Mouse (Mus musculus): ENCODE data around the gene Dctpp1.
"Not testable (repeated sequence)": the region's sequence is repeated elsewhere in the genome, so short reads cannot be mapped to it uniquely, and the experiment has no call there.

The Dctpp1 gene

DNA sequence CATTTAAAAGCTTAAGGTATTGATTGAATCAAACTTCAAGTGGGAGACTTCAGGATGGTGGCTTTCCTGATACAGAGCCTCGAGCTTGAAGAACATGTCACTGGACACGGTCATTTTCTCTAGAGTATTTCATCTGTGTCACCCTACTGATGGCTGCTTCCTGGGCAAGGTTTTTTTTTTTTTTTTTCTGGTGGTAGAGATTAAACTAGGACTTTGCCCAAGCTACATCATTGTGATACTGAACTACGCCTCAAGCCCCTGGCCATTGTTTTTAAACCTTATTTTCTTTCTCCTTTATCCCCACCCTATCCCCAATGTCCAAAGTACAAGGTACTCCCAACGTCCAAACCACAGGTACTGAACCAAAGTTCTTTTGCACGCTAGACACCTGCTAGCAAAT lies 10.2 kb upstream of the Dctpp1 start:
- DNase-seq (ENCODE audit: low read depth, low spot score): no peak

DNA sequence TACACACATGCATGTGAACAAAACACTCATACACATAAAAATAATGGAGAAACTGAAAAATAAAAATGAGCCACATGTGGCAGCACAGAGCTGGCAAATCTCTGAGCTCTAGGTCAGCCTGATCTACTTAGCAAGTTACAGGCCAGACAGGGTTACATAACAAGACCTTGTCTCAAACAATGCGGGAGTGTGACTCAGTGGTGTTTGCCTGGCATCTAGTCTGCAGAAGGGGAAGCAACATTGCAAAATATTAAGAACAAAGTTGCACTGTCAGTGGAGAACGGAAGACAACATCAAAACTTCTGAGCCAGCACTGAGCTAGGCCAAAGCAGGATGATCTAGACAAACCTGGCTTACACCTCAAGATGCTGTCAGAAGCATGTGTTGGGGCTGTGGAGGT lies 9.7 kb upstream of the Dctpp1 start:
- DNase-seq (ENCODE audit: low read depth, low spot score): no peak

GRCm38 (mm10) chr7:127263526-127263925 lies 3.0 kb upstream of the Dctpp1 start:
- no peak for DNase-seq (ENCODE audit: low read depth, low spot score)

DNA sequence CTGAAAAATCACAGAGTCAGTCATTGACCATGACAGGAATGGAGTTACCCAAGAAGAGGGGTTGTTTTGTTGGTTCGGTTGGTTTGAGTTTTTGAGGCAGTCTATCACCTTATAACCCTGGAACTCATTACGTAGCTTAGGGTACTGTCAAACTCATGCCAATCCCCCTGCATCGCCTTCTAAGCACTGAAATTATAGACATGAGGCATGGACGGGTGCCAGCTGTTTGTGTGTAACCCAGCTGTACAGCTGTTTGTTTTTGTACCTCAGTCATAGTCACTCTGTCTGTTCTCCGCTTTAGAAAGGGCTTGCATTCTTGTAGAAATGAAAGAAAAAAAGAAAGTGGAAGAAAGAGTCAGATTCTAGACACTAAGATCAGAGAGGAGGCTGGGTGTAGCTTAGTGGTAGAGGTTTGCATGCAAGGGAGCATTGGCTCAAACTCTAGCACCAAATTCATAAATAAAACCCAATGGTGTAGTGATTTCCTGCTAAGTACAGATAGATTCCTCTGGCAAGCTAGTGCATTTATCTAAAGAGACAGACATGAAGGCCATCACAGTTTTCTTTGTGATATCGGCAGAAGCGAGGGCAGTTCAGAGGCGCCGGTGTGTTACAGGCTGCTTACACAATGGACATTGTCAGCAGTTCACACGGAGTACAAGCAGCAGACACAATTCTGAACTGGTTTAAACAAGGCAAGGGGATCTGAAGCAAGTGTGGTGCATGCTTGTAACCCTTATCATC lies 1.9 kb upstream of the Dctpp1 start:
- DNase-seq (ENCODE audit: low read depth, low spot score): no peak

- no peak for DNase-seq (ENCODE audit: low read depth, low spot score)
Measured at GRCm38 (mm10) chr7:127259186-127259905, 1.2 kb downstream of the Dctpp1 start.

DNA sequence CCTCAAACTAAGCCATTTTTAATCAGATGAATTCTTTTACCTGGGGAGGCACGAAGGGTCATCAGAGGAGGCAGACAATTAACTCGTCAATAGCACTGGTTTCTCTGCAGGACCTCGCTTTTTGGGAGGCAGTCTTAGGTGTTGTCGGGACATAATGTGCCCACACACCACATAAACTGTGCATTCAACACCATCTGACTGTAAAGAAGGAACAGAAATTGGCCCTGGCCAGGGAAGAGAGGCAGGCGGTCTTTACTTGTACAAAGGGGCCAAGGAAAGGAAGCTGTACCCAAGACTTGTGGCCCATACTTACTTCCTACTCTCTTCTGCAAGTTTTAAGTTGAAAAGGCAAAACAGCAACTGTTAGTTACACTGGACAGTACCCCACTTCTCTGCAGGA lies 4.0 kb downstream of the Dctpp1 start:
- no peak for DNase-seq (ENCODE audit: low read depth, low spot score)

GRCm38 (mm10) chr7:127255965-127256364 lies 4.5 kb downstream of the Dctpp1 start:
- DNase-seq (ENCODE audit: low read depth, low spot score): no peak

DNA sequence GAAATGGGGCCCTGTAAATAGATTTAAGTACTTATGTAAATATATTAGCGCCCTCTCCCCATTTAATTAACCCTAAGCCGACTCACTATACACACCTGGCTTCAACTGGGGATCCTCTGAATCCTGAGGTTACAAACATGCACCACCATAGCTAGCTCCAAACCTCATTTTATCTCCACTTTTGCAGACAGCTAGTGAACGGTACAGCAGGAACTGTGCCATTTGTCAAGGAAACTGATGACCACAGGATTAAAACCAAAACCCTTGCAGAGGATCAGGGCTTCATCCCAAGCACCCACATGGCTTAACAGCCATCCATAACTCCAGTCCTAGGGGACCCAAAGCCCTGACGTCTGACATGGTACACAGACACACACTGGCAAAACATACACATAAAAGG lies 5.5 kb downstream of the Dctpp1 start:
- DNase-seq (ENCODE audit: low read depth, low spot score): no peak

DNA sequence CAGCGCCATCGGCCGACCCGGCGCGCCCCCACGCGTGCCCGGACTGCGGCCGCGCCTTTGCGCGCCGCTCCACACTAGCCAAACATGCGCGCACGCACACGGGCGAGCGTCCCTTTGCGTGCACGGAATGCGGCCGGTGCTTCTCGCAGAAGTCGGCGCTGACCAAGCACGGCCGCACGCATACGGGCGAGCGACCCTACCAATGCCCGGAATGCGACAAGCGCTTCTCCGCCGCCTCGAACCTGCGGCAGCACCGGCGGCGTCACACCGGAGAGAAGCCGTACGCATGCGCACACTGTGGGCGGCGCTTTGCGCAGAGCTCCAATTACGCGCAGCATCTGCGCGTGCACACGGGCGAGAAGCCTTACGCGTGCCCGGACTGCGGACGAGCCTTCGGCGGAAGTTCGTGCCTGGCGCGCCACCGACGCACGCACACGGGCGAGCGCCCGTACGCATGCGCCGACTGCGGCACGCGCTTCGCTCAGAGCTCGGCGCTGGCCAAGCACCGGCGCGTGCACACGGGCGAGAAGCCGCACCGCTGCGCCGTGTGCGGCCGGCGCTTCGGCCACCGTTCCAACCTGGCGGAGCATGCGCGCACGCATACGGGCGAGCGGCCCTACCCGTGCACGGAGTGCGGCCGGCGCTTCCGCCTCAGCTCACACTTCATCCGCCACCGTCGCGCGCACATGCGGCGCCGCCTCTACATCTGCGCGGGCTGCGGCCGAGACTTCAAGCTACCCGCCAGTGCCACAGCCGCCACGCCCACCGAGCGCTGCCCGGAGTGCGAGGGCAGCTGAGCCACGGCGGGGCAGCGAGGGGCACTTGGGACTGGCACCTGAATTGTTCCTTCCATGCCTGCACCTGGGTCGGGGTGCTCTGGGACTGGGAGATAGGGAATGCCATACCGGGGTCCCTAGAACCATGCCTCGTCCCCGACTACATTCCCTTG lies 6.4 kb downstream of the Dctpp1 start:
- DNase-seq (ENCODE audit: low read depth, low spot score): peak; percentile 96

DNA sequence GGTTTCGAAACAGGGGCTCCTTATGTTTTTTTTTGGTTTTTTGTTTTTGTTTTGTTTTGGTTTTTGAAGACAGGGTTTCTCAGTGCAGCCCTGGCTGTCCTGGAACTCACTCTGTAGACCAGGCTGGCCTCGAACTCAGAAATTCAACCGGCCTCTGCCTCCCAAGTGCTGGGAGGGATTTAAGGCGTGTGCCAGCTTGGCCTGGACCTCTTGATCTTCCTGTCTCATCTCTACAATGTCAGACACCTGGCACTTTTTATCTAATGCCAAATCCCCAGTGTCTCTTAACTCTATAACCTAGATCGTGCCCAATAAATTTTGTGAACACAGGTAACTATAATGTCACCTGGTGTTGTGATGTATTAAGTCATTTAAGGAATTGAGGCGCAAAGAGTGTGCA lies 7.2 kb downstream of the Dctpp1 start:
- DNase-seq (ENCODE audit: low read depth, low spot score): no peak

- DNase-seq (ENCODE audit: low read depth, low spot score): no peak
Measured at GRCm38 (mm10) chr7:127252414-127252813, 8.1 kb downstream of the Dctpp1 start.

GRCm38 (mm10) chr7:127250511-127250910 lies 10.0 kb downstream of the Dctpp1 start:
- DNase-seq (ENCODE audit: low read depth, low spot score): not testable (repeated sequence)

GRCm38 (mm10) chr7:127244658-127245510 lies 15.6 kb downstream of the Dctpp1 start:
- no peak for DNase-seq (ENCODE audit: low read depth, low spot score)

- DNase-seq (ENCODE audit: low read depth, low spot score): peak; percentile 88
Measured at GRCm38 (mm10) chr7:127243870-127244657, 16.4 kb downstream of the Dctpp1 start, which contains the start of gene Zfp771. Gene Zfp771, plus strand, starts transcription at chr7:127244274.

GRCm38 (mm10) chr7:127243361-127243867 lies 17.1 kb downstream of the Dctpp1 start:
- no peak for DNase-seq (ENCODE audit: low read depth, low spot score)

- DNase-seq (ENCODE audit: low read depth, low spot score): no peak
Measured at GRCm38 (mm10) chr7:127234777-127235176, 25.7 kb downstream of the Dctpp1 start.

- DNase-seq (ENCODE audit: low read depth, low spot score): no peak
Measured at GRCm38 (mm10) chr7:127233765-127234164, 26.7 kb downstream of the Dctpp1 start.

GRCm38 (mm10) chr7:127233368-127233749 lies 27.1 kb downstream of the Dctpp1 start:
- DNase-seq (ENCODE audit: low read depth, low spot score): no peak

GRCm38 (mm10) chr7:127232622-127233367 lies 27.7 kb downstream of the Dctpp1 start, which contains the start of the genes Zfp553 and Sept1:
Gene Zfp553, plus strand, starts transcription at chr7:127233061.
Gene Sept1, minus strand, starts transcription at chr7:127233130.
- peak; percentile 76 for DNase-seq (ENCODE audit: low read depth, low spot score)
